Mouse (Mus musculus) midbrain, embryonic 15.5 days (tissue): ENCODE results near the gene Schip1. TPM values are rescaled to one million over a fixed set of nuclear protein-coding genes. Genes with fewer than 3 reads are reported as not detected.

Experiments
- ATAC-seq: fragments of 200-750 bp; cut with Nextera tagmentation; replicated peaks from 2 replicates; pipeline ENCODE4 v1.8.0; 2017; ENCODE audit warnings: moderate TSS enrichment
- H3K27ac ChIP-seq: fragments of 300-500 bp; sonication (generic); 2 replicates; pipeline ENCODE4 v1.5.1; 2015; ENCODE audit warnings: mild to moderate bottlenecking, inconsistent platforms
- H3K27me3 ChIP-seq: fragments of 300-500 bp; sonication (generic); replicated peaks from 2 replicates; pipeline ENCODE4 v1.6.1; 2015; ENCODE audit warnings: inconsistent platforms
- H3K36me3 ChIP-seq: fragments of 300-500 bp; sonication (generic); replicated peaks from 2 replicates; pipeline ENCODE4 v1.6.1; 2015; ENCODE audit warnings: inconsistent platforms
- H3K4me1 ChIP-seq: fragments of 300-500 bp; sonication (generic); 2 replicates; pipeline ENCODE4 v1.6.1; 2015; ENCODE audit warnings: inconsistent platforms
- H3K4me2 ChIP-seq: fragments of 300-500 bp; sonication (generic); 2 replicates; pipeline ENCODE4 v1.6.1; 2015; ENCODE audit warnings: inconsistent platforms, mild to moderate bottlenecking, moderate library complexity
- H3K4me3 ChIP-seq: fragments of 300-500 bp; sonication (generic); 2 replicates; pipeline ENCODE4 v1.5.1; 2015; ENCODE audit warnings: mild to moderate bottlenecking, inconsistent platforms
- H3K9ac ChIP-seq: fragments of 300-500 bp; sonication (generic); 2 replicates; pipeline ENCODE4 v1.6.1; 2015; ENCODE audit warnings: mild to moderate bottlenecking, inconsistent platforms
- H3K9me3 ChIP-seq: fragments of 300-500 bp; sonication (generic); 2 replicates; pipeline ENCODE4 v1.6.1; 2016; ENCODE audit warnings: inconsistent platforms
- WGBS: fragments of 180-500 bp; shearing (Covaris S2); methylation state at CpG from one replicate; pipeline ENCODE4 v1.1.7; 2015; ENCODE audit warnings: mixed read lengths; 5-methylcytosine and 5-hydroxymethylcytosine counted together
- polyA plus RNA-seq: library from polyadenylated mRNA; unstranded; fragments of >200 nt; fragmentation: Nextera tagmentation; extraction: Ambion mirVana; gene quantifications from 2 replicates; pipeline ENCODE4 v1.2.1, GENCODE M21; 2015

Schip1 gene
- polyA plus RNA-seq, 1 experiment from 2014 or later, result 129 TPM

DNA sequence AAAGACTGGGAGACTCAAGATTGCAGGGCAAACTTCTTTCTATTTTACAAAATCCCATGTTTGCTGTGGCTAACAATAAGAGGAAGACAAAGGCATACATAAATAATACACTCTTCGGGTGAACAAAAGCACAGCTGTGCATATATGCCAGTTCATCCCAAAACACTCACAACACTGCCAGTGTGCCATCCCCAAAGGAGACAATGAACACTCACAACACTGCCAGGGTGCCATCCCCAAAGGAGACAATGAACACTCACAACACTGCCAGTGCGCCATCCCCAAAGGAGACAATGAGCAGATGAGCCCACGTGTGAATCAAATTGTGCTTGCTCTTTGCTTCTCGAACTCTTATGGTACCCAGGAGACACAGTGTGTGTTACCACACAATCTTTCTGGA, 355.2 kb downstream of the Schip1 start:
- Histone ChIP-seq H3K27ac (no peak overlapping the region), H3K27me3 (no peaks in the 10 kb centered on the region), H3K4me2 (no peak overlapping the region), H3K9ac (no peak overlapping the region), H3K9me3 (no peaks in the 10 kb centered on the region), H3K36me3 (no peaks in the 10 kb centered on the region), H3K4me3 (no peak overlapping the region), H3K4me1 (no peaks in the 10 kb centered on the region)
- WGBS, result 78% methylated on average over 4 of the region's 4 CpGs
- no peak for ATAC-seq

DNA sequence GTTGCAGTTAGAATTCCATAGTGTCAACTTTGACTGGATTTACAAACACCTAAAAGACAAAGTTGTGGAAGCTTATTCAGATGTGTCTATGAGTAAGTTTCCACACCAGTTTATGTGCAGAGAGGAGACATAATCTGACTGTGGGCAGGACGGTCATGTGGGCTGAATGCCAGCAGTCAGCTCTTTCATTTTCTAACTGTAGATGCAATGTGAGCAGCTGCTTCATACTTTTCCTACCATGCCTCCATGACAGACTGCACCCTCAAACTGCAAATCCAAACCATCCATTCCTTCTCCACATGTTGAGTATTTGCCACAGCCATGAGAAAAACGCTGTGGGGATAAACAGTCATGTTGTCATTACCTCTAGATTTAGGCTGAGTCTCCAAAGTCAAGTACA, 356.3 kb downstream of the Schip1 start:
- no peaks in the 10 kb centered on the region for H3K36me3 ChIP-seq
- no peak for ATAC-seq
- H3K9me3 ChIP-seq, result no peaks in the 10 kb centered on the region
- no peak overlapping the region for H3K4me2 ChIP-seq
- H3K9ac ChIP-seq, result no peak overlapping the region
- 81% methylated on average over 2 of the region's 2 CpGs for WGBS
- no peak overlapping the region for H3K4me3 ChIP-seq
- no peaks in the 10 kb centered on the region for H3K4me1 ChIP-seq
- no peaks in the 10 kb centered on the region for H3K27me3 ChIP-seq
- no peak overlapping the region for H3K27ac ChIP-seq

DNA sequence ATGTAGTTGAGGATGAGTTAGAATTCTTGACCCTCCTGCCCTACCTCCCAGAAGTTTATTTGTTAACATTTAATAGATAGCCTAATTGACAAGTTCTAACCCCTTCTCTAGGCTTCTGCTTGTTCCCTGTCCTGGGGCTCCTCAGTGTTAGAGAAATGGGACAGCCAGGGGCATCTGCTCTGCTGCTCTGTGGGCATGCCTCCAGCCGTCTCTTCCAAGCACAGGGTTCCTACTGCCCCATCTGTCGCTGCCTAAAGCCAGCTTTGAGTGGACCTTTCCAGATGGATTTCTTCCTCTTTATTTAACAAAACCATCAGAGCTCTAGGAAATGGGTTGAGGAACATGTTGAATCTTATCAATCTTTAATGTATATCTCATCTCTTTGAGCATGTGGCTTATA, 357.2 kb downstream of the Schip1 start:
- Histone ChIP-seq H3K4me2 (no peak overlapping the region), H3K27me3 (no peaks in the 10 kb centered on the region), H3K9ac (no peak overlapping the region), H3K4me3 (no peak overlapping the region), H3K27ac (no peak overlapping the region), H3K9me3 (no peaks in the 10 kb centered on the region), H3K4me1 (no peaks in the 10 kb centered on the region), H3K36me3 (no peaks in the 10 kb centered on the region)
- ATAC-seq, result no peak
- WGBS, result 92% methylated on average over 2 of the region's 2 CpGs

DNA sequence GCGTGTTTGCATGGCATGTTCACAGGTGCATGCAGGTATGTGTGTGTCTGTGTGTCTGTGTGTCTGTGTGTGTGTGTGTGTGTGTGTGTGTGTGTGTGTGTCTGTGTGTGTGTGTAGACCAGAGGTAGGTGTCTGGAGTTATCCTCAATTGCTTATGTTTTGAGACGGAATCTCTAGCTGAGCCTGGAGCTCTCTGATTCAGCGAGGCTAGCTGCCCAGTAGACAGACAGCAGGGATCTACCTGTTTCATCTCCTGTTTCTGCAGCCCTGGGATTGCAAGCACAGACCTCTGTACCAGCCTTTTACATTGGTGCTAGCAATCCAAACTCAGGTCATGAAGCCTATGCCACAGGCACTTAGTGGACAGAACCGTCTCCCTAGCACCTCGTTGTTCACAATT, 363.5 kb downstream of the Schip1 start:
- H3K9me3 ChIP-seq, result no peaks in the 10 kb centered on the region
- no peaks in the 10 kb centered on the region for H3K36me3 ChIP-seq
- no peak overlapping the region for H3K4me2 ChIP-seq
- no peaks in the 10 kb centered on the region for H3K27me3 ChIP-seq
- no peaks in the 10 kb centered on the region for H3K4me1 ChIP-seq
- ATAC-seq, result no peak
- 88% methylated on average over 5 of the region's 5 CpGs for WGBS
- no peak overlapping the region for H3K27ac ChIP-seq
- H3K9ac ChIP-seq, result no peak overlapping the region
- H3K4me3 ChIP-seq, result no peak overlapping the region

DNA sequence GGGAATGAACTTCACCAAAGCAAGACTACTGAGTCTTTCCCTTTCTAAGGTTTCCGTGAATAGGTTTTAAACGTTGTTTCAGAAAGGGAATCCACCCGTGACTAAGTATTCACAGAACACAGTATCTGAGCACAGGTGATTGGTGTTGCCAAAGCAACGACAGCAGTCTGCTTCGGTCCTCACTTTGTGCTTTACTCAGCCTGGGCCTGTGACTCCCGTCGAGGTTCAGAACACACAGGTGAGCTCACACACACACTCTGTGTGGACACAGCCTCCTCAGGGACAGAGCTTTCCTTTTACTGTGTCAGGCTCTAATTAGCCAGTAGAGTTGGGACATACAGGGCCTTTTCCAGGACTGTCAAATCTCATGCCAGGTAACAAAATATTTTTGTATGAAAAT, 369.8 kb downstream of the Schip1 start:
- no peak overlapping the region for H3K4me2 ChIP-seq
- H3K36me3 ChIP-seq, result no peaks in the 10 kb centered on the region
- 0 out of 2 replicates have a peak, but pooled peaks have one; percentile 71 for ATAC-seq
- no peaks in the 10 kb centered on the region for H3K9me3 ChIP-seq
- H3K4me3 ChIP-seq, result no peak overlapping the region
- 26% methylated on average over 7 of the region's 7 CpGs for WGBS
- no peak overlapping the region for H3K27ac ChIP-seq
- no peaks in the 10 kb centered on the region for H3K27me3 ChIP-seq
- no peaks in the 10 kb centered on the region for H3K4me1 ChIP-seq
- H3K9ac ChIP-seq, result no peak overlapping the region

DNA sequence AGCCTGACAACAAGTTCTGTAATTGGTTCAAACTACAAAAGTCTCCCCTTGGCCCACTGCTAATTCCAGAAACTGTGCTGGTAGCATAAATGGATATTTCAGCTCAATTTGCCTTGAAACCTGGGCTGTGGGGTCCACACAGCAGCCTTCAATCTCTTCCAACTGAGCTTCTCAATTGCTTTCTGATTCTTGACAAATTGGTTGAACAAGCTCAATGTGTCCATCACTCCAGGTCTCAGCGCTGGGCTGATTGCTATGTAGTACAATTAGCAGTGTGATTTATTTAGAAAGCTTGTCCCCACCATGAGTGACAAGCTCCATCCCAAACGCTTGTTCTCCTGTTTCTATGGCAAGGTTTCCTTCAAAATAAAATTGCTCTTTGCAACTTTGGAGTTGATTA, 370.3 kb downstream of the Schip1 start:
- Histone ChIP-seq H3K9ac (no peak overlapping the region), H3K4me3 (no peak overlapping the region), H3K4me1 (no peaks in the 10 kb centered on the region), H3K4me2 (no peak overlapping the region), H3K27ac (no peak overlapping the region), H3K9me3 (no peaks in the 10 kb centered on the region), H3K36me3 (no peaks in the 10 kb centered on the region), H3K27me3 (no peaks in the 10 kb centered on the region)
- 82% methylated on average over 2 of the region's 2 CpGs for WGBS
- no peak for ATAC-seq

DNA sequence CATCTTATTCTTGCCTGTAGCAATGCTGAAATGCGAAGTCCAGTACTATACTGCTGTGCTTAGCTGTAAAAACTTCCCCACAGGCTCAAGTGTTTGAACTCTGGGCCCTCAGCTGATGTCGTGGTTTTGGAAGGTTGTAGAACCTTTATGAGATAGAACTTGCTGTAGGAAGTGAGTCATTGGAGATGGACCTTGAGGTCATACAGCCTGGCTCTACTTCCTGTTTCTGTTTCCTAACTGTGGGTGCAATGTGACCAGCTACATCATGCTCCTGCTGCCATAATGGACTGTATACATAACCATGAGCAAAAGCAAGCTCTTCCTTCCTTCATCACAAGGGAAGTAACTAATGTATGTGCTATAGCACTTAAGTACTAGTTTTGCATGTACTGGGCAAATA, 383.9 kb downstream of the Schip1 start:
- no peaks in the 10 kb centered on the region for H3K4me1 ChIP-seq
- no peaks in the 10 kb centered on the region for H3K9me3 ChIP-seq
- H3K4me3 ChIP-seq, result no peak overlapping the region
- H3K4me2 ChIP-seq, result no peak overlapping the region
- H3K27ac ChIP-seq, result no peak overlapping the region
- H3K36me3 ChIP-seq, result no peaks in the 10 kb centered on the region
- WGBS, result 81% methylated on average over 2 of the region's 2 CpGs
- H3K9ac ChIP-seq, result no peak overlapping the region
- H3K27me3 ChIP-seq, result no peaks in the 10 kb centered on the region
- ATAC-seq, result no peak

DNA sequence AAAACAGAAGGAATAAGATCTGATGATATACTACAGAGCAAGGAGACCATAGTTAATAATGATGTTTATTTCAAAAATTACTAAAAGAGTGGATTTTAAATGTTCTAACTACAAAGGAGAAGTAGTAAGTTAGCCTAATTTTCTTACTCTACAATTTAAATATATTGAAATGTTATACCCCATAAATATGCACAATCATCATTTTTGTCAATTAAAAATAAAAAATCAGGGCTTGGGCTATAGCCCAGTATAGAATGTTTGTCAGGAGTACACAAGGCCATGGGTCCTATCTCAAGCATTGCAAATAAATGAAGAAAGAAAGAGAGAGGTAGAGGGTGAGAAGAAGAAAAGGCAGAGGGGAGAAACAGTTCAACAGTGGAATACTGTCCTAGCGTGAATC, 387.0 kb downstream of the Schip1 start:
- ATAC-seq, result no peak
- H3K9ac ChIP-seq, result no peak overlapping the region
- H3K27me3 ChIP-seq, result no peaks in the 10 kb centered on the region
- H3K4me1 ChIP-seq, result no peaks in the 10 kb centered on the region
- no peaks in the 10 kb centered on the region for H3K9me3 ChIP-seq
- H3K4me2 ChIP-seq, result no peak overlapping the region
- no peak overlapping the region for H3K27ac ChIP-seq
- H3K4me3 ChIP-seq, result no peak overlapping the region
- no peaks in the 10 kb centered on the region for H3K36me3 ChIP-seq
- WGBS, result 100% methylated on average over 1 of the region's 1 CpGs

DNA sequence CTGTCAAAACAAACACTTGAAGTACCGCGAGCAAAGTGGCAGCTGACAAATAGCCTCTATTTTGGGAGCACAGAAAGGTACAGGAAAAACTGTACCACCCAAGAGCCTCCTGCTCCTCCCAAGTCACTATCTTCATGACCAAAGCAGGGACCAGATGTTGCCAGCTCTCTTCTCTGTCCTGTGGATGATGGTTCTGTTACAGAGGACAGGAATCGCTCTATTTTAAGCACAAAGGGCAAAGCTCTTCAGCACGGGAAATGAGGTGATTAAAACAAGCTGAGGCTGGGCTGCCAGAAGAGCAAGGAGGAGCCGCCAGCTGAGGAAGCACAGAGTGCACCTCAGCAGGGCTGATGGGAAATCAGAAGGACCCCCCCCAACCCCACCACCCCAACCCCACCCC, 388.7 kb downstream of the Schip1 start:
- no peak overlapping the region for H3K4me2 ChIP-seq
- no peaks in the 10 kb centered on the region for H3K4me1 ChIP-seq
- no peaks in the 10 kb centered on the region for H3K36me3 ChIP-seq
- 42% methylated on average over 5 of the region's 5 CpGs for WGBS
- no peaks in the 10 kb centered on the region for H3K9me3 ChIP-seq
- H3K9ac ChIP-seq, result no peak overlapping the region
- no peak overlapping the region for H3K27ac ChIP-seq
- H3K27me3 ChIP-seq, result no peaks in the 10 kb centered on the region
- H3K4me3 ChIP-seq, result no peak overlapping the region
- no peak for ATAC-seq

DNA sequence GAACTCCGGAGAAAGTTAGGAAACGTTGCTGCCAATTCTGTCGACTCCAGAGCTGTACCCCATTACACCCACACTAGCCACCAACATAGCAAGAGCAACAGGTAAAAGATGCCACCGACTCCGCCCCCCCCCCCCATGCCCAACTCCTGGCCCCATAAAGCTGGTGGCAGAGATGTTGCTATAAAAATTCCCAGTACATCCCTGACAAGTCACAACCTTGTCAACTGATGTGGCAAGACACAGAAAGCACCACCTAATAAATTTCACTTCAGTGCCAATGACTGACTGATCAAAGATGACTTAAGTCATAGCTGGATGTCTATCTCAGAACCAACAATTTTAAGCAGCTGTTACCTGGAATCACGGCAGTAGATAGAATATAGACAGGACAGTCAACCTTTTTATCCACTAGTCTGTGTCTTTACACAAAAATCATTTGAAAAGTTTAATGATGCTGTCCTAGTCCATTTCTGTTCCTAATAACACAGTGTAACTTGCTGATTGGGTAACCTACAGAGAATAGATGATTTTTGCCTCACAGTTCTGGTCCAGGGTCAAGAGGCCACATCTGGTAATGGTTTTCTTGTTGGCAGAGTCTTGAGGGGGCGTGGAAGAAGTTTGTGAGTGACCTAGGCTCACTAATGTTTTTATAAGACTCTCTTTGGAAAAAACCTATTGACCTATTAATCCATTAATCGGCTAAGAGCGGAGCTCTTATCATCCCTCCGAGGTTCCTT, 389.3 kb downstream of the Schip1 start:
- H3K4me2 ChIP-seq, result no peak overlapping the region
- H3K27ac ChIP-seq, result no peak overlapping the region
- H3K36me3 ChIP-seq, result no peaks in the 10 kb centered on the region
- no peak overlapping the region for H3K4me3 ChIP-seq
- no peaks in the 10 kb centered on the region for H3K27me3 ChIP-seq
- ATAC-seq, result no peak
- no peak overlapping the region for H3K9ac ChIP-seq
- H3K9me3 ChIP-seq, result no peaks in the 10 kb centered on the region
- WGBS, result 64% methylated on average over 10 of the region's 10 CpGs
- H3K4me1 ChIP-seq, result no peaks in the 10 kb centered on the region

DNA sequence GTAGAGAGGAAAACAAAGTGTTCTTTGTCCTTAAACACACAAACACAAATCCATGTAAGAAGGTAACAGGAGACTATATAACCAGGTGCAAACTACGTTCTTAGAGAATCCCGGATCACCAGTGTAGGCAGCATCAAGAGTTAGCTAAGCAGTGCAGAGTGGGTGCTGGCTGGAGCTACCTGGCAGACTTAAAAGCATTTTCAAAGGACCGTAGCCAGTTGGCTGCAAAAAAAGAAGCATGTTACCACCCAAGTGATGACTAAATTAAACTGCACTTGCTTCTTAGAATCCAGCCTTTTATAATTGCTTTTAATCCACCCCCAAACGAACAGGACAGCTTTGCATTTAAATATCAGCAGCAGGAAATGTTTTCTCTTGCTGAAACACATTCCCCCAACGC, 402.0 kb downstream of the Schip1 start:
- Histone ChIP-seq H3K9me3 (no peaks in the 10 kb centered on the region), H3K27ac (no peak overlapping the region), H3K9ac (no peak overlapping the region), H3K36me3 (no peaks in the 10 kb centered on the region), H3K4me2 (no peak overlapping the region), H3K4me1 (peaks cover 10% of the 10 kb centered on the region), H3K4me3 (no peak overlapping the region), H3K27me3 (no peaks in the 10 kb centered on the region)
- 31% methylated on average over 5 of the region's 5 CpGs for WGBS
- ATAC-seq, result no peak

DNA sequence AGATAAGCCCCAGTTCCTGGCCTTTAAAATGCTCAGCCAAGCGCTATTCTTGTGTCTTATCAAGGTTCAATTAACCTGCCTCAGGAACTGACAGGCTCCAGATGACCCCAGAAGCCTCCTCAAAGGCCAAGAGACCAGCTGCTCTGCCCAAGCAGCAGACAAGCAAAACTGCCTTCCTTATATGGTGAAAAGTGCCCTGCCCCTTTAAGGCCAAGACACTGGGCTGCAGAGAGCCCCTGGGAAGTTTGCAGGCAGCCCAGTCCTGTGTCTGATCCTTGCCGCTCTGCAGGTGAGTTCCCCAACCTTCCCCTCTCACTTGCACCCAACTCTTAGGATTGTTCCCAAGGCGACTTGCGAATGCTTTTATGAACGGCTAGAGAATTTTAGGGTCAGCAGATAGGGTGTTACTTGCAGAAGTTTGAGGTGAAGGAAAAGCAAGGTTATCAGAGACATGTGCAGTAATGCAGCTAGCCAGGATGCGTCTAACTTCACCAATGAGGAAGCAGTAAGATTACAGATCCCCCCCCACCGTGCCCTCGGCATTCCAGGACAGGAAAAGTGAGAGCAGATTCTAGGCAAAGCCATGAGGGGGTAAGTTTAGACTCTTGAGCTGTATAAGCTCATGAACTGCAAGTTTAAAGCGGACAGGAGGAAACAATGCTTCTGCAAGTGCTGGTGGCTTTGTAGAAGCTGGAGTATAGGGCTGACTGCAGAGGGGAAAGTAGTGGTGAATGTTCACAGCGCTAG, 403.5 kb downstream of the Schip1 start:
- Histone ChIP-seq H3K4me3 (no peak overlapping the region), H3K9ac (no peak overlapping the region), H3K9me3 (no peaks in the 10 kb centered on the region), H3K36me3 (no peaks in the 10 kb centered on the region), H3K27ac (no peak overlapping the region), H3K4me2 (peak overlapping the region; percentile 35), H3K27me3 (no peaks in the 10 kb centered on the region), H3K4me1 (peaks cover 10% of the 10 kb centered on the region)
- WGBS, result 5% methylated on average over 10 of the region's 10 CpGs
- ATAC-seq, result no peak

DNA sequence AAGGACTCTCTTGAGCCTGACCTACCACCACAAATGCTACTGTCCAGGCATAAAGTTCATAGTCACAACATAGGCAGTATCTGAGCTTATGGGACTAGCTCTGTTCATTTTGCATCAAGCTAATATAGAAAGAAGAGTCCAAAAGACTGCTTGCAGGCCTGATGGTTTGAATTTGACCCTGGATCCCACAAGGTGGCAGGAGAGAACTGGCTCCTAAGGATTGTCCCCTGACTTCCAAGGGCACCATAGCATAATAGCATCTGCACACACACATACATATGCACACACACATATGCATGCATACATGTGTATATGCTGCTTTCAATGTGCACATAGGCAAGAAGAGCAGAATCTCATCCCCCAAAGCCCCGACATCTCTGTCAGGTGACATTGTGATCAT, 405.0 kb downstream of the Schip1 start:
- 94% methylated on average over 1 of the region's 1 CpGs for WGBS

More for the DNA sequence above, 405.0 kb downstream of the Schip1 start:
- ATAC-seq, result no peak
- H3K9me3 ChIP-seq, result no peaks in the 10 kb centered on the region
- H3K27me3 ChIP-seq, result no peaks in the 10 kb centered on the region
- H3K4me3 ChIP-seq, result no peak overlapping the region
- H3K36me3 ChIP-seq, result no peaks in the 10 kb centered on the region
- H3K4me1 ChIP-seq, result peaks cover 10% of the 10 kb centered on the region
- no peak overlapping the region for H3K27ac ChIP-seq
- H3K9ac ChIP-seq, result no peak overlapping the region
- no peak overlapping the region for H3K4me2 ChIP-seq
